Mouse (Mus musculus): Measurements from ENCODE around the gene Cubn. TPM values are rescaled to one million over a fixed set of nuclear protein-coding genes. Genes with fewer than 3 reads are reported as not detected.
A peak's percentile ranks its signal among the peaks of the same experiment; 100 is the strongest.

Gene Cubn
- polyA plus RNA-seq, 1 experiment from 2014 or later: 0.22 TPM

DNA sequence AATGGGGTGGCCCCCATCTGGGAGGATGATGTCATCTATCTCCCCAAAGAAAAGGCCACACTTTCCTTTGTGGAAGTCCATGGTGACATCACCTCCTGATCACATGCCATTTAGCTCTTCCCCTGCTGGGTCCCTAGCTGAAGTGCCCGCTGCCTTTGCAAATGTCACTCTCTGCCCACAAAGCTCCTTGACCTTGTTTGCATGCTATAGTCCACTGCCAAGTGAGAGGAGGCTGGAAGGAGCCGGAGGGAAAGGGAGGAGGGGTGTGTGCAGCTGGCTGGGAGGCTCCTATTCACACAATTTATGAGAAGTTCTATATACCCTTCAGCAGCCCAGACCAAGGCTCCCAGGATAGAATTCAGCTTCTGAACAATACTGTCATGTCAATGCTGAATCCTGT, 92.7 kb downstream of the Cubn start:
- H3K27me3 ChIP-seq: no peaks in the 10 kb centered on the region
- ATAC-seq (ENCODE audit: low FRiP score): peak; percentile 91
- no peaks in the 10 kb centered on the region for H3K9me3 ChIP-seq
- peaks cover 23% of the 10 kb centered on the region for H3K4me1 ChIP-seq (replicated peaks)
- WGBS: 8% methylated on average over 2 of the region's 2 CpGs
- H3K9ac ChIP-seq: no peak overlapping the region
- peak overlapping the region; percentile 67 for H3K27ac ChIP-seq
- no peak overlapping the region for H3K4me3 ChIP-seq
- H3K4me2 ChIP-seq: no peak overlapping the region
- H3K36me3 ChIP-seq: no peaks in the 10 kb centered on the region

DNA sequence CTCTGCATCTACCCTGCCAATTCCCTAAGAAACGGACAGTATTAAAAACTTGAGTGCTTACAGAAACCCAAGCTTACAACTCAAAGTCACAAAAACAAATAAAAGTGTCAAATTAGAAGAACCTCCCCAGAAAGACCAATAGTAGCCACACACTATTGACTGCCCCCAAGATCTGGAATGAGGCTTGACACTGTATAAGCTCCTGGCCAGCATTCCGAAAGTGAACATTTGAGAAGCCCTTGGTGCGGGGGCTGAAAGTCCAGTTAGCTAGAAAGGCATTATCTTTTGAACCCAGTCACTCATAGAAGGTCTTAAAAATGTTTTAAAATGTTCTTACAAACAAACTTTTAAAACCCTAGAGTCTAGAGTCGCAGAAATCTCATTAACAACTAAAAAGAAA, 93.1 kb downstream of the Cubn start:
- H3K4me1 ChIP-seq (replicated peaks): peaks cover 23% of the 10 kb centered on the region
- WGBS: 35% methylated on average over 4 of the region's 4 CpGs
- H3K9ac ChIP-seq: no peak overlapping the region
- H3K4me2 ChIP-seq: no peak overlapping the region
- no peaks in the 10 kb centered on the region for H3K36me3 ChIP-seq
- H3K27me3 ChIP-seq: no peaks in the 10 kb centered on the region
- no peaks in the 10 kb centered on the region for H3K9me3 ChIP-seq
- peak overlapping the region; percentile 67; the same call in 1 of the 2 replicates for H3K27ac ChIP-seq
- peak; percentile 51; the same call in 1 of the 2 replicates for ATAC-seq (ENCODE audit: low FRiP score)
- H3K4me3 ChIP-seq: no peak overlapping the region

DNA sequence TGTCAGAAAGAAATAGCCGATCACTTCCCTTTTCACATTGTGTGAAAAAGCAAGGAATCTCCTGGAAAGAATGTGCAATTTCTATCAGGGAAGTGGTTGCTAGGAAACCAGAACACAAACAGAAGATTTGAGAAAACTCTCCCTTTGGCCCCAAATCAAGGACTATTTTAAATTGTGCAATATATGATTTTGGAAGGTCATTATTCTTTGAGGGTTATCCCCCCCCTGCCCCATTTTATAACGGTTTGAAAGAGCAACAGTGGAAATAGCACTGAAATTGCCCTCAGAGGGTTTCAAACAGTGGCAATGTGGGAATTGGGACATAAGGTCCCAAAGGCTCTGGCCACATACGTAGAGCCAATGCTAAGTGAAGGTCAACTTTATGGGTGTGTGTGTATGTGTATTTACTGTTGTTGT, 95.5 kb downstream of the Cubn start:
- Histone ChIP-seq H3K27me3 (0 out of 2 replicates have a peak, but pooled peaks cover 3% of the 10 kb centered on the region), H3K36me3 (no peaks in the 10 kb centered on the region), H3K4me2 (no peak overlapping the region), H3K27ac (no peak overlapping the region), H3K4me3 (no peak overlapping the region), H3K4me1 (replicated peaks) (peaks cover 23% of the 10 kb centered on the region), H3K9me3 (no peaks in the 10 kb centered on the region), H3K9ac (no peak overlapping the region)
- 25% methylated on average over 3 of the region's 3 CpGs for WGBS
- no peak for ATAC-seq (ENCODE audit: low FRiP score)

DNA sequence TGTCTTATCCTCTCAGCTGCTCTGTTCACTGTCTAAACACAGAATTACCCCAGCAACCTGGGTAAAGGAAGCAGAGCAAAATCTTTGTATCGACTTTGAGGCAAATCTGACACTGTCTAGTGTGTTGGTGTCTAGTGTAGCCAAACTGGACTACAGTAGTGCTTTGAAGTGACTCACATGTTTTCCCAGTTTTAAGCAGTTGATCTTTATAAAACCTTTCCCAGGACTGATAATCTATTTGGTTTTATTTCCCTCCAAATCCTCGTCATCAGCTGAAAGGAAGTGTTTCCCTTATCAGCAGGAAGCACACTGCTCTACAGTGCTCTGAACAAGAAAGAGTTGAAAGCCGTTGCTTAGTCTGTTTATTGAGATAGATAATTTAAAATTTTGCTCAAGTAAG, 100.6 kb downstream of the Cubn start:
- Histone ChIP-seq H3K27me3 (0 out of 2 replicates have a peak, but pooled peaks cover 3% of the 10 kb centered on the region), H3K36me3 (no peaks in the 10 kb centered on the region), H3K9ac (no peak overlapping the region), H3K4me1 (replicated peaks) (peaks cover 13% of the 10 kb centered on the region), H3K9me3 (no peaks in the 10 kb centered on the region), H3K4me2 (no peak overlapping the region), H3K27ac (no peak overlapping the region), H3K4me3 (no peak overlapping the region)
- ATAC-seq (ENCODE audit: low FRiP score): no peak
- WGBS: 70% methylated on average over 3 of the region's 3 CpGs

DNA sequence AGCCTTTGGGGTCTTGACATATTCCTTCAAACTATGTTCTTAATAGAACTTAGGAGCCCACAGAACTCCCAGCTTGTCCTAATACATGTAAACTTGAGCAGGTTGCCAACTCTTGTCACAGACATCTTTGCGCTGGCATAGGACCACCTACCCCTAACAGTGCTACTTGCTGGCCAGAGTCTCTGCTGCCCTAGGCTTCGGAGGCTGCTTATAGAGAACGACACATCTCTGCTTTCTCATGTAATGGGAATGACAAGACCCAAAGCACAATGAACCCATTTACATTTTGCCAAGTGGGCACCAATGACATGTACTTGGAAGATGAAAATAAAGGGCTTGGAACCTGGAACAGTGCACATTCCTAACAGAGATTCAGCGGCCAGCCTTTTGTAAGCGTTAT, 105.0 kb downstream of the Cubn start:
- Histone ChIP-seq H3K4me2 (no peak overlapping the region), H3K4me1 (replicated peaks) (peaks cover 22% of the 10 kb centered on the region), H3K4me3 (no peak overlapping the region), H3K27ac (peak overlapping the region; percentile 44; the same call in 1 of the 2 replicates), H3K9me3 (no peaks in the 10 kb centered on the region), H3K9ac (no peak overlapping the region), H3K27me3 (no peaks in the 10 kb centered on the region), H3K36me3 (no peaks in the 10 kb centered on the region)
- 86% methylated on average over 5 of the region's 5 CpGs for WGBS
- ATAC-seq (ENCODE audit: low FRiP score): no peak

DNA sequence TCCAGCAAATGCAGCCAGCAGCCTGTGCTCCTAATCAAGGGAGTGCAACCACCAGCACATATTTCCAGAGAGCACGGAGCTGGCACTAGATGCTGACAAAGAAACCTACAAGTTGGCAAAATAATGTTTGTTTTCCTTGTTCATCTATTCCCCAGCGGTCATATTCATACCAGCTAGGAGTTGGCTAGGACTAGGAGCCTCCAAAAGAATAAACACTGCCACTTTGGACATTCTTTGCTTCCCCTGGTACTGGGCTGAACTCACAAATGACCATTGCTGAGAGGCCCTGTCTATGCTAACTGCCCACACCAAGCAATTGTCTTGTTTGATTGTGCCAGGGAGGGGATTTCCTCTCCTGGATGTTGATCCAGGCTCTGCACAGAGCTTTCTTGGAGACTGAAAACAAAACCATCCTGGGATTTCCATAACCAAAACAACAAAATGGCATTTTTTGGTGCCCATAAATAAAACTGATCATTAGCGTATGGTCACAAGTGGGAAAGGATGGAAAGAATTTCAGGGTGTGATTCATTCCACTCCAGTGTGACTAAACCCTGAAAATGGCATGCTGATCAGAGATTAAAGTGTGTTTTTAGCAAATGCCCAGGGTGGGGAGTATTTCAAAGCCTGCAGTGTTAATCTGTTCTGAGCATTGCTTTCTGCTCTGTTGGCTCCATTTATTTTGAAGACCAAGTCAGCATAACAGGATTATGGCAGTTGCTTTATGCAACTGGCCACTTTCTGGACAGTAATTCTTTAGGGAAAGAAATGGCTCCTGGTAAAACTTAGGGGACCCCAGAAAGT, 105.9 kb downstream of the Cubn start:
- no peaks in the 10 kb centered on the region for H3K36me3 ChIP-seq
- 55% methylated on average over 3 of the region's 3 CpGs for WGBS
- peaks cover 22% of the 10 kb centered on the region for H3K4me1 ChIP-seq (replicated peaks)
- no peak overlapping the region for H3K9ac ChIP-seq
- H3K27ac ChIP-seq: peak overlapping the region; percentile 88
- no peaks in the 10 kb centered on the region for H3K27me3 ChIP-seq
- H3K4me3 ChIP-seq: no peak overlapping the region
- H3K4me2 ChIP-seq: no peak overlapping the region
- peak; percentile 21 for ATAC-seq (ENCODE audit: low FRiP score)
- no peaks in the 10 kb centered on the region for H3K9me3 ChIP-seq

DNA sequence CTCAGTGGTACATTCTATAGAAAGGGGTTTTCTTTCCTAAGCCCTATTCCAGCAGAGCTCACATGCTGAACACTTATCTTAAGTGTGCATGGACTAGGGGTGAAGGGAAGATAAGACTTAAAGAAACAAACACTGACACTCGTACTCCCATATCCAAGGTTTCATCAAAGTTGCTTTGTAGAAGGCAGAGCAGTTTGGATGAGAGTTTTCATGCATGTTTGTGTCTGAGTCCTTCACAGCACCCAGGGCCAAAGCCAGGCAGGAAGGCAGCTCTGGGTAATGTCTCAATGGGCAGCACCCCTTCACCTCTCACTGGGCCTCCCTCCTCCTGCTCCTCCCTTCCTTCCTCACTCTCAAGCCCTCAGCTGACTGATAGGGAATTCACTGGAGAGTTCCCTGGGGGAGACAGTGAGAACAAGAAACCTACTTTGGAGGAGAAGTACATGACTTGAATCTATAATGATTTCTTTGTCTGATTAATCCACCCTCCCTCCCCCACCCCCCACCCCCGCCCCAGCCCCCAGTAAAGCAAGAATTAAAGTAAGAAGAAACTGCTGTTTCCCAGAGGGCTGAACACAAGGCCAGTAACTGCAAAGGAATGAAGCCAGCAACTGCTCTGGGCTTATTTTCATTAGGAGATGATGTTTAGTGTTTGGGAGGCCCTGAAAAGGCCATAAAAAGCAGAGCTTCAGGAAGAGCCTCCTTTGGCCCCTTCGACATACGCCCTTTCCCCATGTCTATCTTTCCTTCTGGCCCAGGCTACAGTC, 106.7 kb downstream of the Cubn start:
- 28% methylated on average over 4 of the region's 4 CpGs for WGBS
- Histone ChIP-seq H3K9ac (no peak overlapping the region), H3K4me1 (replicated peaks) (peaks cover 22% of the 10 kb centered on the region), H3K27ac (peak overlapping the region; percentile 88), H3K4me2 (no peak overlapping the region), H3K4me3 (no peak overlapping the region), H3K36me3 (no peaks in the 10 kb centered on the region), H3K9me3 (no peaks in the 10 kb centered on the region), H3K27me3 (no peaks in the 10 kb centered on the region)
- ATAC-seq (ENCODE audit: low FRiP score): peak; percentile 89

DNA sequence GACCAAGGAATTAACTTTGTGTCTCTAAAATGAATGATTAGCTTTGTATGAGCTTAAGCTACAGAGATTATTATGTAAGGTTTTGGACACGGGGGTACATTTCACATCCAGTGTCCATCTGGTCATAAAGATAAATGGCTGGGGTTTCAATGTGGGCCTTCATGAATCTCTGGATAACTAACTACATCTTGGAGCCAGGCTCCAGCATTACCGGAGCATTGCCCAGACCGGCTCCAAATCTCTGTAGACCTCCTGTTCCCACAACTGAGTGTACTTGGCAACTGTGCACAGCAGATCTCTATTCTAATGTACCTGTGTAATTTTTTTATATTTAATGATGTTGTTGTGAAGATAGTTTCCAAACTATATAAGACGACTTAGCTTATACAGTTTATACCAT, 115.4 kb downstream of the Cubn start:
- Histone ChIP-seq H3K4me2 (no peak overlapping the region), H3K36me3 (no peaks in the 10 kb centered on the region), H3K9me3 (no peaks in the 10 kb centered on the region), H3K27me3 (no peaks in the 10 kb centered on the region), H3K9ac (no peak overlapping the region), H3K27ac (no peak overlapping the region), H3K4me1 (replicated peaks) (peaks cover 23% of the 10 kb centered on the region), H3K4me3 (no peak overlapping the region)
- WGBS: 91% methylated on average over 4 of the region's 4 CpGs
- no peak for ATAC-seq (ENCODE audit: low FRiP score)

DNA sequence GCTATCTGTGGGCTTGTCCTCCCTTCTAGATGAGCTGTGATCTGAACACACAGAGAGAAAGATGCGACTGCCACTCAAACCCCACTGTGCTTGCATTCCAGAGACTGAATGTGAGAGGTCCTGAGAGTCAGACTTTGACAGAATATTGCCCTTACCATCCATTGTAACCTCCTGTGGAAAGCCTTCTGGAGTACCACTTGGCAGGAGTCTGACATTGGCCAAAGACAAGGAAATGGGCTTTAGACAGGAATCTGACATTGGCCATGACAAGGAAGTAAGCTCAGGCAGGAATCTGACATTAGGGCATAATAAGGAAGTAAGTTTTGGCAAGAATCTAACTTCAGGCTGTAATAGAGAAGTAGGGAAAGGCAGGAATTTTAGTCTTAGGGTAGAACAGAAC, 118.3 kb downstream of the Cubn start:
- peak; percentile 26; the same call in 1 of the 2 replicates for ATAC-seq (ENCODE audit: low FRiP score)
- Histone ChIP-seq H3K9ac (no peak overlapping the region), H3K4me2 (no peak overlapping the region), H3K4me1 (replicated peaks) (peaks cover 31% of the 10 kb centered on the region), H3K9me3 (no peaks in the 10 kb centered on the region), H3K27ac (peak overlapping the region; percentile 88), H3K27me3 (no peaks in the 10 kb centered on the region), H3K36me3 (no peaks in the 10 kb centered on the region), H3K4me3 (no peak overlapping the region)
- 40% methylated on average over 1 of the region's 1 CpGs for WGBS

DNA sequence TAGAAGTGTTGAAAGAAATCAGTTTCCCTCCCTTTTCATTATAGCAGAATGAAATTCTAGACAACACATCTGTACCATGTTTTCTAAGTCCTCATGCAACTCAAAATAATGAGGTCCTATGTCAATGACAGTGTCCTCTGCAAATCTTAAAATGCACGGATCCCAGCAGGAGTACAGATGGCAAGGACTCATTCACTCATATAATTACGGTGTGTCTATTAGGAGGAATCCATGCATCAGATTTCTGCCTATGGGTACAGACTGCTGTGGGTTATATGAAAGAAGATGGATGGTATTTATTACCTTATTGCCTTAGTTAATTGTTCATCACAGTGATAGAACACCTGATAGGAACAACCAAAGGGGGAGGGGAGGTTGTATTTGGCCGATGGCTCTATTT, 118.8 kb downstream of the Cubn start:
- ATAC-seq (ENCODE audit: low FRiP score): peak; percentile 72
- Histone ChIP-seq H3K27me3 (no peaks in the 10 kb centered on the region), H3K9me3 (no peaks in the 10 kb centered on the region), H3K36me3 (no peaks in the 10 kb centered on the region), H3K4me3 (no peak overlapping the region), H3K4me1 (replicated peaks) (peaks cover 31% of the 10 kb centered on the region), H3K9ac (no peak overlapping the region), H3K4me2 (peak overlapping the region; percentile 29; the same call in 1 of the 2 replicates), H3K27ac (peak overlapping the region; percentile 88)
- 21% methylated on average over 3 of the region's 3 CpGs for whole genome bisulfite sequencing

DNA sequence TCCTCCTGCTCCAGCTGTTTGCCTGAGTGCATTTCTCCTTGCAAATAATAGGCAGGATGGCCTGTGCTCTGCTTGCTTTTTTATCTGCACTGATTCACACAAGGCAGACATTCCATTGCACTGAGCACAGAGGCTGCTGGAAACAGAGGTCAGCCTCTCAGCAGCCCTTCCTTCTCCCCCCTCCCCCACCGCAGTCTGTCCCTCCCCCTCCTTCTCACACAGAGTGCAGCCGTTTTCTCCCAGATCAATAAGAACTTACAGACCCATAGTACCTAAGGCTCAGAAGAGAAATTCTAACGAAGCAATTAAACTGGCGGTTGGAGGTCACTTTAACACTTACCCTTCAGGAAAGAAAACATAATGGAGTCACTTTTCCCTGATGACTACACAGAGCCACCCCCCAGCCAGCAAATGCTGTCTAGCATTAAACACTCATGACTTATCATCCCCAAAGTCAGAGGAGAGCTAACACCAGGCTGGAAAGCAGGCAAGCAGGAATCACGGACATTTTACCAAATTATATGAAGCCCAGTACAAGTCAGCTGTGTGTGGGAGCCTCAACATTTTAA, 119.3 kb downstream of the Cubn start:
- no peaks in the 10 kb centered on the region for H3K9me3 ChIP-seq
- H3K4me1 ChIP-seq (replicated peaks): peaks cover 31% of the 10 kb centered on the region
- no peak overlapping the region for H3K4me3 ChIP-seq
- ATAC-seq (ENCODE audit: low FRiP score): peak; percentile 88
- H3K4me2 ChIP-seq: peak overlapping the region; percentile 29
- no peaks in the 10 kb centered on the region for H3K36me3 ChIP-seq
- WGBS: under 1% methylated on average over 5 of the region's 5 CpGs
- H3K27ac ChIP-seq: peak overlapping the region; percentile 88
- no peak overlapping the region for H3K9ac ChIP-seq
- H3K27me3 ChIP-seq: no peaks in the 10 kb centered on the region

DNA sequence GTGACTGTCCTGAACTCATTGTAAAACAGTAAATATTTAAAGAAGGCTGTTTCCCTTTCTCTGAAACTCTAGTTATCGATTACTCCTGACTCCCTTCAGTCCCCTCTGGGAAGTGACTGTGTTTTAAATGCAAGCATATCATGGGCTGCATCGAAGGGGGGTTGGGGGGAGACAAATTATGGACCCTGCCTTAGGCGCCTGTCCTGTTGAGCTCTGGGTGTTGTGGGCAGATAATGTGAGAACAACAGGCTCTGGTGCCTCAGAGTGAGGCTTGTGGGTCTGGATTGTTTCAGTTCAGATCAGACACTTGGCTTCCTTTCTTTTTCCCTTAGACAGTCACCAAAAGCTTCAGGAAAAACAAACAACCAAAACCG, 119.8 kb downstream of the Cubn start:
- H3K4me1 ChIP-seq (replicated peaks): peaks cover 31% of the 10 kb centered on the region
- no peaks in the 10 kb centered on the region for H3K36me3 ChIP-seq
- no peak overlapping the region for H3K4me2 ChIP-seq
- 0 out of 2 replicates have a peak overlapping the region, but pooled peaks have one; percentile 35 for H3K9ac ChIP-seq
- ATAC-seq (ENCODE audit: low FRiP score): peak; percentile 50; the same call in 1 of the 2 replicates
- no peak overlapping the region for H3K4me3 ChIP-seq
- WGBS: 2% methylated on average over 4 of the region's 4 CpGs
- H3K27ac ChIP-seq: peak overlapping the region; percentile 88
- no peaks in the 10 kb centered on the region for H3K27me3 ChIP-seq
- no peaks in the 10 kb centered on the region for H3K9me3 ChIP-seq

All from hindbrain, embryonic 13.5 days (tissue).